Mouse (Mus musculus) thymus, adult 2 months (tissue): ENCODE measurements around the gene Eno2.
A peak's percentile ranks its signal among the peaks of the same experiment; 100 is the strongest.

Experiments used
- CTCF ChIP-seq: fragments of 200-500 bp; IDR thresholded peaks from 2 replicates; pipeline ENCODE4 v1.5.1; 2012; ENCODE audit warnings: mild to moderate bottlenecking, control low read depth, low read length, moderate library complexity, borderline replicate concordance; ENCODE audit not compliant: control insufficient read depth, poor library complexity, insufficient read depth; ENCODE audit errors: extremely low read depth
- POLR2A ChIP-seq: fragments of 200-500 bp; IDR thresholded peaks from 2 replicates; pipeline ENCODE4 v1.6.1; 2012; ENCODE audit warnings: mild to moderate bottlenecking, low read length, control low read depth, moderate library complexity; ENCODE audit not compliant: control insufficient read depth, poor library complexity, insufficient read depth; ENCODE audit errors: extremely low read depth

GRCm38 (mm10) chr6:124813933-124814332 lies 44.5 kb upstream of the Eno2 start, which contains the start of gene Tpi1:
- TF ChIP-seq CTCF (no peak), POLR2A (0 out of 2 replicates have a peak, but pooled peaks have one; percentile 26)
